Mouse (Mus musculus) hindbrain, embryonic 11.5 days (tissue): ENCODE measurements at regions not wholly inside any gene's neighbourhood (a gene's known extent, or its start where the extent isn't known, plus 50 kb on each side); places are given as distances from the start of the nearest gene placed in this dataset.

Experiments
- ATAC-seq: fragments of 200-750 bp; cut with Nextera tagmentation; 2 replicates; pipeline ENCODE4 v1.8.0; 2017; ENCODE audit warnings: mild to moderate bottlenecking, moderate TSS enrichment, moderate library complexity; ENCODE audit not compliant: low FRiP score
- DNase-seq: peaks from one replicate; pipeline ENCODE4 v3.0.0-alpha.2; 2015; ENCODE audit warnings: low spot score
- H3K27ac ChIP-seq: fragments of 300-500 bp; sonication (generic); 2 replicates; pipeline ENCODE4 v1.5.1; 2014; ENCODE audit warnings: mild to moderate bottlenecking, low read depth, low read length
- H3K27me3 ChIP-seq: fragments of 300-500 bp; sonication (generic); 2 replicates; pipeline ENCODE4 v1.6.1; 2014; ENCODE audit warnings: mild to moderate bottlenecking, low read length, moderate library complexity, mixed read lengths; ENCODE audit not compliant: control insufficient read depth, insufficient read depth
- H3K36me3 ChIP-seq: fragments of 300-500 bp; sonication (generic); 2 replicates; pipeline ENCODE4 v1.6.1; 2014; ENCODE audit warnings: mild to moderate bottlenecking, low read length, moderate library complexity, mixed read lengths; ENCODE audit not compliant: control insufficient read depth, insufficient read depth
- H3K4me1 ChIP-seq: fragments of 300-500 bp; sonication (generic); replicated peaks from 2 replicates; pipeline ENCODE4 v1.6.1; 2014; ENCODE audit warnings: low read length, mixed read lengths; ENCODE audit not compliant: control insufficient read depth, insufficient read depth
- H3K4me2 ChIP-seq: fragments of 300-500 bp; sonication (generic); replicated peaks from 2 replicates; pipeline ENCODE4 v1.6.1; 2014; ENCODE audit warnings: mild to moderate bottlenecking, low read depth, low read length
- H3K4me3 ChIP-seq: fragments of 300-500 bp; sonication (generic); 2 replicates; pipeline ENCODE4 v1.5.1; 2014; ENCODE audit warnings: low read depth, low read length
- H3K9ac ChIP-seq: fragments of 300-500 bp; sonication (generic); 2 replicates; pipeline ENCODE4 v1.6.1; 2014; ENCODE audit warnings: low read depth, low read length
- H3K9me3 ChIP-seq: fragments of 300-500 bp; sonication (generic); 2 replicates; pipeline ENCODE4 v1.6.1; 2016; ENCODE audit warnings: low read length; ENCODE audit not compliant: control insufficient read depth
- WGBS: fragments of 180-500 bp; shearing (Covaris S2); extraction: QIAGEN DNeasy Blood & Tissue Kit; methylation state at CpG from one replicate; pipeline ENCODE4 v1.1.7; 2014; 5-methylcytosine and 5-hydroxymethylcytosine counted together

GRCm38 (mm10) chr11:27203330-27204214 is 609.8 kb upstream of the Vrk2 start:
- Histone ChIP-seq H3K9ac (no peak overlapping the region), H3K4me1 (no peaks in the 10 kb centered on the region), H3K9me3 (no peaks in the 10 kb centered on the region), H3K4me3 (no peak overlapping the region), H3K27ac (no peak overlapping the region), H3K4me2 (no peak overlapping the region), H3K27me3 (no peaks in the 10 kb centered on the region), H3K36me3 (no peaks in the 10 kb centered on the region)
- 85% methylated on average over 17 of the region's 17 CpGs for WGBS
- DNase-seq = no peak
- no peak for ATAC-seq

DNA sequence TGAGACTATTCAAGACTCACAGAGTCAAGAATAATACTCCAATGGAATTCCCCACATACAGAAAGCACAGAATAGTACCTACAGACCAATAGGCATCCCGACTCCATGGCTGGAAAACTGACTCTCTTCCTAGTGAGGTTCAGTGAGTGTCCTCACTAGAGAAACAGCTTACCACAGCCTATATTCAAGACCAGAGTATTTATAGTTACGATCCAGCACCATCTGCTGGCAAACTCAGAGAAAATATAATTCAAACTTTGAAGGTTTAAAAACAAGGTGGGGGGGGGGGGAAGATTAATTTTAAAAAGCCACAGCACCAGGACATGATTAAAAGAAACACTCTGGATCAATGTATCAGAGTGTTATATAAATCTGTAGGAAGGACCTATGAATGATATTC is 590.2 kb upstream of the Vrk2 start:
- H3K36me3 ChIP-seq = no peaks in the 10 kb centered on the region
- no peak overlapping the region for H3K4me2 ChIP-seq
- ATAC-seq (no peak), DNase-seq (no peak)
- H3K27ac ChIP-seq = no peak overlapping the region
- 91% methylated on average over 2 of the region's 2 CpGs for WGBS
- H3K9ac ChIP-seq = no peak overlapping the region
- no peaks in the 10 kb centered on the region for H3K27me3 ChIP-seq
- no peaks in the 10 kb centered on the region for H3K9me3 ChIP-seq
- H3K4me1 ChIP-seq = no peaks in the 10 kb centered on the region
- H3K4me3 ChIP-seq = no peak overlapping the region

DNA sequence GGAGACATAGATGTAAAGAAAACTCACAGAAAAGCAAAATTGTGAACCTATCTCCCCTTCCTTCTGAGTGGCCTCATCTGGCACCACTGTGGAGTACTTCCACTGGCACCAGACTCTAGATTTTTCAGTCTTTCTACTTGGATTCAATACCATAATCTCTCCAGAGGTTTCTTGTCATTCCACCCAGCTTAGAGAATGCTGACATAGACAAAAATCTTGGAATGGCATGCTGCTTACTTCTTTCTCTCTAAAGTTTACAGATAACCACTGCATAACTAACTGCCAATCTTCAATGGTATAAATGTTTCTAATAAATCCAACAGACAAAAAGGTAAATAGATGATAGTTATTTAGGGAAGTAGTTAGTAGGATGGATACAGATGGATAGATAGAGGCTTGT is 589.6 kb upstream of the Vrk2 start:
- Histone ChIP-seq H3K36me3 (no peaks in the 10 kb centered on the region), H3K4me1 (no peaks in the 10 kb centered on the region), H3K27me3 (no peaks in the 10 kb centered on the region), H3K9ac (no peak overlapping the region), H3K4me2 (no peak overlapping the region), H3K4me3 (no peak overlapping the region), H3K27ac (no peak overlapping the region), H3K9me3 (no peaks in the 10 kb centered on the region)
- ATAC-seq = no peak
- DNase-seq = no peak

- no peak overlapping the region for H3K4me3 ChIP-seq
- DNase-seq = no peak
- H3K9ac ChIP-seq = no peak overlapping the region
- H3K9me3 ChIP-seq = no peaks in the 10 kb centered on the region
- no peaks in the 10 kb centered on the region for H3K4me1 ChIP-seq
- no peaks in the 10 kb centered on the region for H3K27me3 ChIP-seq
- no peaks in the 10 kb centered on the region for H3K36me3 ChIP-seq
- no peak overlapping the region for H3K4me2 ChIP-seq
- no peak for ATAC-seq
- no peak overlapping the region for H3K27ac ChIP-seq
Measured at GRCm38 (mm10) chr11:27160411-27160810, 566.6 kb upstream of the Vrk2 start.
